Mouse (Mus musculus) CH12.LX (cell line): ENCODE measurements around the gene Utp11. TPM values are rescaled to one million over a fixed set of nuclear protein-coding genes. Genes with fewer than 3 reads are reported as not detected.

Experiments
- DNase-seq: peaks from one replicate; pipeline ENCODE4 v3.0.0-alpha.2; 2013; ENCODE audit errors: extremely low read depth
- H3K27ac ChIP-seq: 2 replicates; pipeline ENCODE4 v1.5.1; 2012; ENCODE audit warnings: low read depth, mild to moderate bottlenecking, control low read depth, moderate library complexity; ENCODE audit not compliant: insufficient read depth
- H3K27me3 ChIP-seq: replicated peaks from 2 replicates; pipeline ENCODE3; 2012; ENCODE audit warnings: inconsistent platforms
- H3K36me3 ChIP-seq, 2 experiments: replicated peaks in 1 of 2; 2 replicates each; pipeline versions ENCODE3 to v1.6.1; 2012; ENCODE audit warnings: inconsistent platforms in 1 of 2, low read length in 1 of 2, mild to moderate bottlenecking in 1 of 2, mixed read lengths in 1 of 2, moderate library complexity in 1 of 2; ENCODE audit not compliant: control insufficient read depth in 1 of 2, insufficient read depth in 1 of 2
- H3K4me1 ChIP-seq, 2 experiments: 2 replicates each; pipeline ENCODE4 v1.6.1; 2012; ENCODE audit warnings: inconsistent platforms in 1 of 2, moderate library complexity in 1 of 2; ENCODE audit not compliant: insufficient read depth in 2 of 2, control insufficient read depth in 1 of 2
- H3K4me2 ChIP-seq: 2 replicates; pipeline ENCODE4 v1.6.1; 2012; ENCODE audit warnings: low read depth, mild to moderate bottlenecking, control low read depth; ENCODE audit not compliant: poor library complexity, insufficient read depth, severe bottlenecking
- H3K4me3 ChIP-seq, 3 experiments: fragments of 150-350 bp in 1 of 3; sonication (generic) in 1 of 3; replicated peaks in 1 of 3; 2 replicates each; pipeline versions ENCODE3 to v1.5.1; 2011 to 2012; ENCODE audit warnings: low read depth in 2 of 3, low read length in 2 of 3, mild to moderate bottlenecking in 2 of 3, moderate library complexity in 2 of 3, control low read depth in 1 of 3, improper control_type of control experiment in 1 of 3, inconsistent platforms in 1 of 3, mixed read lengths in 1 of 3; ENCODE audit not compliant: poor library complexity in 1 of 3
- H3K79me2 ChIP-seq: replicated peaks from 2 replicates; pipeline ENCODE4 v1.6.1; 2012; ENCODE audit warnings: mild to moderate bottlenecking, moderate library complexity; ENCODE audit not compliant: control insufficient read depth, poor library complexity, insufficient read depth, severe bottlenecking; ENCODE audit errors: extremely low read depth
- H3K9ac ChIP-seq: 2 replicates; pipeline ENCODE4 v1.6.1; 2012; ENCODE audit warnings: low read depth, mild to moderate bottlenecking, control low read depth, moderate library complexity; ENCODE audit not compliant: insufficient read depth
- H3K9me3 ChIP-seq: replicated peaks from 2 replicates; pipeline ENCODE3; 2012; ENCODE audit warnings: low read length, inconsistent platforms, mixed read lengths
- CTCF ChIP-seq, 2 experiments: IDR thresholded peaks in 1 of 2; conservative IDR thresholded peaks in 1 of 2; 2 replicates each; pipeline ENCODE4 v1.5.1; 2011 to 2012; ENCODE audit warnings: low read depth in 2 of 2, low read length in 2 of 2, improper control_type of control experiment in 1 of 2, inconsistent platforms in 1 of 2, mild to moderate bottlenecking in 1 of 2, moderate library complexity in 1 of 2
- EP300 ChIP-seq: IDR thresholded peaks from 2 replicates; pipeline ENCODE4 v1.6.1; 2011; ENCODE audit warnings: low read length, improper control_type of control experiment
- IRF4 ChIP-seq: IDR thresholded peaks from 2 replicates; pipeline ENCODE4 v1.6.1; 2014; ENCODE audit warnings: low read depth, mild to moderate bottlenecking, inconsistent platforms, low read length, improper control_type of control experiment
- JUN ChIP-seq: IDR thresholded peaks from 2 replicates; pipeline ENCODE4 v1.6.1; 2011; ENCODE audit warnings: low read depth, mild to moderate bottlenecking, low read length, improper control_type of control experiment, moderate library complexity; ENCODE audit not compliant: insufficient read depth
- KAT2A ChIP-seq: IDR thresholded peaks from 2 replicates; pipeline ENCODE4 v1.6.1; 2012; ENCODE audit warnings: low read length, improper control_type of control experiment, inconsistent platforms; ENCODE audit not compliant: insufficient replicate concordance
- MAFK ChIP-seq: IDR thresholded peaks from 2 replicates; pipeline ENCODE4 v1.6.1; 2011; ENCODE audit warnings: low read length, improper control_type of control experiment; ENCODE audit not compliant: insufficient replicate concordance
- MAZ ChIP-seq: IDR thresholded peaks from 2 replicates; pipeline ENCODE4 v1.6.1; 2012; ENCODE audit warnings: low read depth, mild to moderate bottlenecking, inconsistent platforms, low read length, improper control_type of control experiment, moderate library complexity
- MEF2A ChIP-seq: IDR thresholded peaks from 2 replicates; pipeline ENCODE4 v1.6.1; 2014; ENCODE audit warnings: low read depth, mild to moderate bottlenecking, inconsistent platforms, low read length, improper control_type of control experiment, borderline replicate concordance
- MXI1 ChIP-seq: IDR thresholded peaks from 2 replicates; pipeline ENCODE4 v1.6.1; 2011; ENCODE audit warnings: mild to moderate bottlenecking, low read depth, low read length, improper control_type of control experiment
- NELFE ChIP-seq: IDR thresholded peaks from 2 replicates; pipeline ENCODE4 v1.6.1; 2011; ENCODE audit warnings: low read depth, low read length, improper control_type of control experiment
- NRF1 ChIP-seq: IDR thresholded peaks from 2 replicates; pipeline ENCODE4 v1.6.1; 2014; ENCODE audit warnings: low read depth, mild to moderate bottlenecking, inconsistent platforms, low read length, improper control_type of control experiment, moderate library complexity
- POLR2A ChIP-seq: IDR thresholded peaks from 2 replicates; pipeline ENCODE4 v1.6.1; 2011; ENCODE audit warnings: low read depth, mild to moderate bottlenecking, improper control_type of control experiment, low read length
- POLR2AphosphoS2 ChIP-seq: IDR thresholded peaks from 2 replicates; pipeline ENCODE4 v1.6.1; 2011; ENCODE audit warnings: low read depth, low read length, improper control_type of control experiment
- RAD21 ChIP-seq: IDR thresholded peaks from 2 replicates; pipeline ENCODE4 v1.6.1; 2011; ENCODE audit warnings: low read depth, mild to moderate bottlenecking, low read length, improper control_type of control experiment, moderate library complexity
- RCOR1 ChIP-seq: conservative IDR thresholded peaks from 2 replicates; pipeline ENCODE4 v1.6.1; 2012; ENCODE audit warnings: low read depth, mild to moderate bottlenecking, inconsistent platforms, low read length, improper control_type of control experiment
- SMC3 ChIP-seq: IDR thresholded peaks from 2 replicates; pipeline ENCODE4 v1.6.1; 2011; ENCODE audit warnings: low read depth, low read length, improper control_type of control experiment
- TBP ChIP-seq: conservative IDR thresholded peaks from 2 replicates; pipeline ENCODE4 v1.6.1; 2011; ENCODE audit warnings: low read depth, low read length, improper control_type of control experiment
- UBTF ChIP-seq: IDR thresholded peaks from 2 replicates; pipeline ENCODE4 v1.6.1; 2012; ENCODE audit warnings: low read depth, mild to moderate bottlenecking, inconsistent platforms, low read length, improper control_type of control experiment, moderate library complexity
- USF1 ChIP-seq: IDR thresholded peaks from 2 replicates; pipeline ENCODE4 v1.6.1; 2014; ENCODE audit warnings: low read depth, mild to moderate bottlenecking, inconsistent platforms, low read length, improper control_type of control experiment
- ZC3H11A ChIP-seq: IDR thresholded peaks from 2 replicates; pipeline ENCODE4 v1.6.1; 2012; ENCODE audit warnings: low read depth, mild to moderate bottlenecking, inconsistent platforms, low read length, improper control_type of control experiment
- ZKSCAN1 ChIP-seq: IDR thresholded peaks from 2 replicates; pipeline ENCODE4 v1.6.1; 2012; ENCODE audit warnings: low read depth, inconsistent platforms, low read length, improper control_type of control experiment, borderline replicate concordance
- dilution Hi-C: fragments of 300-500 bp; cut with MboI; formaldehyde crosslinking; loops from 2 replicates; pipeline ENCODE4 v1.14.3; 2020; ENCODE audit warnings: low sequenced_read_pairs; ENCODE audit not compliant: extremely low pct_unique_long_range_greater_than_20kb, extremely low pct_ligation_motif_present
- in situ Hi-C: fragments of 300-500 bp; cut with MboI; formaldehyde crosslinking; loops from 3 replicates; pipeline ENCODE4 v1.14.3; 2019; ENCODE audit warnings: low sequenced_read_pairs, low pct_ligation_motif_present, low pct_unique_long_range_greater_than_20kb, mixed read lengths
- polyA plus RNA-seq: library from polyadenylated mRNA; unstranded; fragments of >175 nt; gene quantifications from 2 replicates; pipeline ENCODE4 v1.2.1, GENCODE M21; 2012; ENCODE audit warnings: low read depth; ENCODE audit not compliant: insufficient read length
- total RNA-seq, 2 experiments: library from RNA; depleted of rRNA; stranded (reverse); fragments of 300-350 nt in 1 of 2; fragments of >200 nt in 1 of 2; gene quantifications; 2 replicates each; pipeline ENCODE4 v1.2.3; 2012 to 2014

Gene Utp11
- total and polyA plus RNA-seq, 3 experiments, result 52.7 to 102 (median 78.1) TPM

DNA sequence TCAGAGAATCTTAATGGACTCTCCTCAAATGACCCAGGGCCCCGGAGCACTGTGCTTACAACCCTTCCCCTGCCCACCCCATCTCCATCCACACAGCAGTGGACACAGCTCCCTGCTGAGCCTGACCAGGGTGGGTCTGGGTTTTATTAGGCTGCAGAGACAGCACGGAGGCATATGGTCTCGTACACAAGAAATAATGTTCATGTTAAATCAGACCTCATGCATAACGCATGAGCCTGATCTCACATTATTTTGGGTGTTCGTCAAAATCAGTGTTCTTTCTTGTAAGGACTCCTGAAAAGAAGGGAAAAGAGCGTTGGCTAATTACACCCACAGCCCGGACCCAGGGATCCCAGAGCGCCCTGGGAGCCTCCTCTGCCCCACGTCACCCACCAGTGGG is 29.2 kb downstream of the Utp11 start:
- Histone ChIP-seq H3K9ac (no peak overlapping the region), H3K4me2 (no peak overlapping the region), H3K4me1 (no peaks in the 10 kb centered on the region), H3K27me3 (peaks cover 68% of the 10 kb centered on the region), H3K27ac (no peak overlapping the region), H3K9me3 (peaks cover 10% of the 10 kb centered on the region), H3K36me3 (no peaks in the 10 kb centered on the region), H3K4me3 (no peak overlapping the region), H3K79me2 (no peaks in the 10 kb centered on the region)
- TF ChIP-seq EP300 (no peak), POLR2A (no peak), ZKSCAN1 (no peak), POLR2AphosphoS2 (no peak), MXI1 (no peak), RCOR1 (no peak), ZC3H11A (no peak), IRF4 (no peak), TBP (no peak), KAT2A (no peak), JUN (no peak), MEF2A (no peak), MAZ (no peak), NRF1 (no peak), MAFK (no peak), NELFE (no peak)
- DNase-seq, result no peak
- dilution Hi-C loops (no loop called here), in situ Hi-C loops (no loop called here)

DNA sequence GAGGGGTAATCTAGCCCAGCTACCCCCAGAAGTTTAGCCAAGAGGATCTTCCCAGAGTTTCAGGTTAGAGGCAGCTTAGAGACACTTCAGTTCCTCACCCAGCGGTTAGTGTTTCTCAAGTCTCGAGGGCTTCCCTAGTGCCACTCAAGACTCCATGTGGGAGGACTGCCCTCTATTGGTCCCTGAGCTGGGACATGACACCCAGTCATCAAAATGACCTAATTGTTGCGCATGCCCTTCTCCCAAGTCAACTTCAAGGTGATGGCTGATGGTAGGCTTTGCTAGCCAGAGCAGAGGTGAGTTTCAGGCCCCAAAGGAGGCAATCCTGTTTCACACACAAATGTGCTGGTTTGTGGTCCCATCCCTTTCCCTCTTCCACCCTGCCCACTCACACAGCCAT is 30.4 kb downstream of the Utp11 start:
- Histone ChIP-seq H3K4me1 (no peaks in the 10 kb centered on the region), H3K27ac (no peak overlapping the region), H3K36me3 (no peaks in the 10 kb centered on the region), H3K4me2 (no peak overlapping the region), H3K79me2 (no peaks in the 10 kb centered on the region), H3K9me3 (peaks cover 20% of the 10 kb centered on the region), H3K4me3 (no peak overlapping the region), H3K27me3 (peaks cover 66% of the 10 kb centered on the region), H3K9ac (no peak overlapping the region)
- TF ChIP-seq NRF1 (peak; percentile 64), CTCF (conservative IDR thresholded peaks at IDR 0.05 in 1 of 2, IDR thresholded peaks at IDR 0.05 in 1 of 2; ENCODE audit: low read depth in 2 of 2, low read length in 2 of 2) (peak in 1 of 2 experiments; percentile 61; a peak in 2 of 4 replicates), UBTF (no peak), SMC3 (peak; percentile 38), RAD21 (peak; percentile 65), USF1 (no peak)
- in situ Hi-C loops, result no loop called here
- DNase-seq, result no peak
- dilution Hi-C loops, result no loop called here
